Mouse (Mus musculus) heart, adult 18-20 months (tissue): Measurements from ENCODE around the gene Myo9a. TPM values are rescaled to one million over a fixed set of nuclear protein-coding genes. Genes with fewer than 3 reads are reported as not detected.
"Not testable (repeated sequence)": the region's sequence is repeated elsewhere in the genome, so short reads cannot be mapped to it uniquely, and the experiment has no call there.

Experiments
- DNase-seq, 2 experiments: peaks; one replicate each; pipeline ENCODE4 v3.0.0; 2021 to 2022; ENCODE audit warnings: mixed read lengths in 1 of 2
- total RNA-seq, 2 experiments: library from RNA; stranded (reverse); gene quantifications; 2 replicates each; pipeline ENCODE4 v1.2.3; 2021

Gene Myo9a
- total RNA-seq, 2 experiments from 2014 or later, result 14.3 to 16.8 TPM

GRCm38 (mm10) chr9:59751066-59751581 lies 428 bp downstream of the Myo9a start:
- peak; percentile 93 to 95 for DNase-seq

GRCm38 (mm10) chr9:59751966-59752365 lies 1.3 kb downstream of the Myo9a start:
- no peak for DNase-seq

GRCm38 (mm10) chr9:59755199-59755598 lies 4.5 kb downstream of the Myo9a start:
- DNase-seq, result no peak

GRCm38 (mm10) chr9:59757016-59757415 lies 6.3 kb downstream of the Myo9a start:
- DNase-seq, result not testable (repeated sequence)

- DNase-seq, result no peak
Measured at GRCm38 (mm10) chr9:59760515-59760914, 9.8 kb downstream of the Myo9a start.

GRCm38 (mm10) chr9:59766966-59767461 lies 16.3 kb downstream of the Myo9a start:
- not testable (repeated sequence) for DNase-seq

GRCm38 (mm10) chr9:59806046-59806774 lies 55.5 kb downstream of the Myo9a start:
- DNase-seq, result not testable (repeated sequence)

- no peak for DNase-seq
Measured at GRCm38 (mm10) chr9:59884551-59884950, 133.9 kb downstream of the Myo9a start.

GRCm38 (mm10) chr9:59903382-59903781 lies 152.7 kb downstream of the Myo9a start:
- DNase-seq, result no peak

GRCm38 (mm10) chr9:59914761-59915160 lies 164.1 kb downstream of the Myo9a start:
- no peak for DNase-seq

GRCm38 (mm10) chr9:59930248-59930647 lies 179.6 kb downstream of the Myo9a start:
- DNase-seq, result no peak

GRCm38 (mm10) chr9:59935866-59936265 lies 185.2 kb downstream of the Myo9a start:
- DNase-seq, result not testable (repeated sequence)

GRCm38 (mm10) chr9:59938529-59938928 lies 187.8 kb downstream of the Myo9a start:
- no peak for DNase-seq

GRCm38 (mm10) chr9:59939691-59940090 lies 189.0 kb downstream of the Myo9a start:
- no peak for DNase-seq

GRCm38 (mm10) chr9:59940913-59941884 lies 190.5 kb downstream of the Myo9a start:
- no peak for DNase-seq

GRCm38 (mm10) chr9:59941885-59942350 lies 191.2 kb downstream of the Myo9a start:
- DNase-seq, result peak in 1 of 2 experiments; percentile 7

- DNase-seq, result no peak
Measured at GRCm38 (mm10) chr9:59942501-59943085, 191.9 kb downstream of the Myo9a start.

- DNase-seq, result no peak
Measured at GRCm38 (mm10) chr9:59943826-59944225, 193.1 kb downstream of the Myo9a start.

GRCm38 (mm10) chr9:59945241-59945640 lies 194.5 kb downstream of the Myo9a start:
- DNase-seq, result no peak

- DNase-seq, result no peak
Measured at GRCm38 (mm10) chr9:59947271-59947670, 196.6 kb downstream of the Myo9a start.

- no peak for DNase-seq
Measured at GRCm38 (mm10) chr9:59948226-59948625, 197.5 kb downstream of the Myo9a start.

GRCm38 (mm10) chr9:59948691-59949250 lies 198.1 kb downstream of the Myo9a start:
- no peak for DNase-seq
